9 mouse cellular contexts compared by ENCODE assay signal in the genomic region with DNA sequence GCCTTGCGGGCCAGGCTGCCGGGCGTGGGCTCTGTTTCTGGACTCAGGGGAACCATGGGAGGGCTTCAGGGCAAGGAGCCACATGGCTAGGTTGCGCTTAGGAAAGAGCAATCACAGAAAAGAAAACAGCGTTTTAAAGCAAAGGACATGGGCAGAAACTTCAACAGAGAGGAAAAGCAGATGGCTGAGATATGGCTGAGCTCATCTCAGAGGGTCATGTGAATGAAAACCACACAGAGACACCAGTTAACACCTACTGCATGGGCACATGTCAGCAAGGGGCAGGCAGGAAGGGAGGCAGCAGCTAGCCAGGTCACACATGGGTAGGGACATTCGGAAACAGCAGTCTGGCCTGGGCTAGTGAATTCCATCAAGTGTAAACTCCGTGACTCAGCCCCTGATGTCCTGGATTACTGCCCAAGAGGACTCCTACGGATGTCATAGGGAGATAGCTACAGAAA. TPM values are rescaled to one million over a fixed set of nuclear protein-coding genes. Genes with fewer than 3 reads are reported as not detected.
A peak's percentile ranks its signal among the peaks of the same experiment; 100 is the strongest.
DNase-seq lines count a peak whose midpoint lies in the region; ATAC-seq lines count a peak whose summit lies in the region.
"Had no signal": no experiment of that assay in that cellular context is flagged by ENCODE, and none has a peak within 500 bp of the region (broad histone marks: within the 10 kb centered on the region; RNA-seq: fewer than 3 reads in every experiment).

No protein-coding gene starts in this region.

- no peak overlapping the region for H3K4me3 ChIP-seq in midbrain, embryonic 10.5 days
- H3K4me3 ChIP-seq in midbrain, embryonic 13.5 days (replicated peaks): no peak overlapping the region
- H3K4me3 ChIP-seq in embryonic facial prominence, embryonic 14.5 days (ENCODE audit: low read depth, low read length): no peak overlapping the region
- no peak overlapping the region for H3K4me3 ChIP-seq in heart, embryonic 10.5 days
- H3K4me3 ChIP-seq: layer of hippocampus, adult 2 months had no signal

- peak overlapping the region; percentile 61; the same call in 1 of the 2 replicates for H3K27ac ChIP-seq in midbrain, embryonic 10.5 days (replicated peaks)
- H3K27ac ChIP-seq in midbrain, embryonic 13.5 days: no peak overlapping the region
- H3K27ac ChIP-seq in embryonic facial prominence, embryonic 14.5 days (replicated peaks; ENCODE audit: low read depth, low read length): peak overlapping the region; percentile 89
- H3K27ac ChIP-seq in heart, embryonic 10.5 days: peak overlapping the region; percentile 79; the same call in 1 of the 2 replicates

- 88% methylated on average over 8 of the region's 8 CpGs for WGBS in midbrain, embryonic 10.5 days
- 82% methylated on average over 8 of the region's 8 CpGs for WGBS in midbrain, embryonic 13.5 days
- 61% methylated on average over 8 of the region's 8 CpGs for WGBS in embryonic facial prominence, embryonic 14.5 days
- WGBS in heart, embryonic 10.5 days: 65% methylated on average over 8 of the region's 8 CpGs

- no peak overlapping the region for H3K4me2 ChIP-seq in midbrain, embryonic 13.5 days (replicated peaks)
- no peak overlapping the region for H3K4me2 ChIP-seq in embryonic facial prominence, embryonic 14.5 days (ENCODE audit: low read depth, low read length)

- no peaks in the 10 kb centered on the region for H3K9me3 ChIP-seq in midbrain, embryonic 10.5 days (replicated peaks)
- H3K9me3 ChIP-seq in midbrain, embryonic 13.5 days: no peaks in the 10 kb centered on the region
- H3K9me3 ChIP-seq in embryonic facial prominence, embryonic 14.5 days (ENCODE audit: control insufficient read depth, low read length): no peaks in the 10 kb centered on the region
- no peaks in the 10 kb centered on the region for H3K9me3 ChIP-seq in heart, embryonic 10.5 days

- H3K9ac ChIP-seq in midbrain, embryonic 13.5 days (replicated peaks): no peak overlapping the region
- H3K9ac ChIP-seq in embryonic facial prominence, embryonic 14.5 days (ENCODE audit: low read depth, low read length): no peak overlapping the region

- ATAC-seq in midbrain, embryonic 13.5 days: no peak
- ATAC-seq in embryonic facial prominence, embryonic 14.5 days (ENCODE audit: low read depth): no peak

- peaks cover 12% of the 10 kb centered on the region for H3K27me3 ChIP-seq in midbrain, embryonic 10.5 days (ENCODE audit: low read depth, poor library complexity, severe bottlenecking)
- no peaks in the 10 kb centered on the region for H3K27me3 ChIP-seq in midbrain, embryonic 13.5 days
- no peaks in the 10 kb centered on the region for H3K27me3 ChIP-seq in embryonic facial prominence, embryonic 14.5 days (replicated peaks; ENCODE audit: control insufficient read depth, insufficient read depth, low read length)
- H3K27me3 ChIP-seq in heart, embryonic 10.5 days (ENCODE audit: insufficient read depth, poor library complexity, severe bottlenecking): peaks cover 27% of the 10 kb centered on the region

- H3K4me1 ChIP-seq in midbrain, embryonic 10.5 days: peaks cover 19% of the 10 kb centered on the region
- H3K4me1 ChIP-seq in midbrain, embryonic 13.5 days (replicated peaks): peaks cover 21% of the 10 kb centered on the region
- peaks cover 33% of the 10 kb centered on the region for H3K4me1 ChIP-seq in embryonic facial prominence, embryonic 14.5 days (ENCODE audit: control insufficient read depth, insufficient read depth, low read length)
- peaks cover 13% of the 10 kb centered on the region for H3K4me1 ChIP-seq in heart, embryonic 10.5 days

- no peak for DNase-seq in midbrain, embryonic 10.5 days (ENCODE audit: low spot score)
- DNase-seq in embryonic facial prominence, embryonic 14.5 days (ENCODE audit: low spot score): no peak
- DNase-seq in heart, embryonic 10.5 days (ENCODE audit: low spot score): no peak
- peak; percentile 38 for DNase-seq in lung, postnatal 36 days
- DNase-seq in kidney, adult 9 months: no peak
- DNase-seq in cerebellum, adult 9-11 months: no peak
- DNase-seq: thymus, postnatal 36 days had no signal

- no peaks in the 10 kb centered on the region for H3K36me3 ChIP-seq in midbrain, embryonic 10.5 days
- H3K36me3 ChIP-seq in midbrain, embryonic 13.5 days: no peaks in the 10 kb centered on the region
- H3K36me3 ChIP-seq in embryonic facial prominence, embryonic 14.5 days (ENCODE audit: control insufficient read depth, insufficient read depth, low read length): no peaks in the 10 kb centered on the region
- no peaks in the 10 kb centered on the region for H3K36me3 ChIP-seq in heart, embryonic 10.5 days

RNA-seq across cellular contexts. Expression of gene Fbln2, which starts 10.3 kb away (rescaled TPM):
- polyA plus RNA-seq in midbrain, embryonic 10.5 days (2016; fragmentation: Nextera tagmentation; extraction: Ambion mirVana): 24.2 and 31.5 TPM in 2 replicates
- 10.8 and 11.1 TPM in 2 replicates for polyA plus RNA-seq in midbrain, embryonic 13.5 days (2015; fragmentation: Nextera tagmentation; extraction: Ambion mirVana)
- 202 and 230 TPM in 2 replicates for polyA plus RNA-seq in embryonic facial prominence, embryonic 14.5 days (2014; fragmentation: Nextera tagmentation; extraction: Ambion mirVana)
- 99.3 and 114 TPM in 2 replicates for polyA plus RNA-seq in heart, embryonic 10.5 days (2016; fragmentation: Nextera tagmentation; extraction: Ambion mirVana)

RNA-seq across cellular contexts. Expression of gene Hdac11, which starts 45.4 kb away (rescaled TPM):
- 9.4 and 12.0 TPM in 2 replicates for polyA plus RNA-seq in midbrain, embryonic 10.5 days (2016; fragmentation: Nextera tagmentation; extraction: Ambion mirVana)
- 28.8 and 32.1 TPM in 2 replicates for polyA plus RNA-seq in midbrain, embryonic 13.5 days (2015; fragmentation: Nextera tagmentation; extraction: Ambion mirVana)
- polyA plus RNA-seq in embryonic facial prominence, embryonic 14.5 days (2014; fragmentation: Nextera tagmentation; extraction: Ambion mirVana): 15.4 and 15.7 TPM in 2 replicates
- 6.4 and 6.8 TPM in 2 replicates for polyA plus RNA-seq in heart, embryonic 10.5 days (2016; fragmentation: Nextera tagmentation; extraction: Ambion mirVana)
